Mouse (Mus musculus): ENCODE results near the gene 2310030G06Rik.

Gene 2310030G06Rik

DNA sequence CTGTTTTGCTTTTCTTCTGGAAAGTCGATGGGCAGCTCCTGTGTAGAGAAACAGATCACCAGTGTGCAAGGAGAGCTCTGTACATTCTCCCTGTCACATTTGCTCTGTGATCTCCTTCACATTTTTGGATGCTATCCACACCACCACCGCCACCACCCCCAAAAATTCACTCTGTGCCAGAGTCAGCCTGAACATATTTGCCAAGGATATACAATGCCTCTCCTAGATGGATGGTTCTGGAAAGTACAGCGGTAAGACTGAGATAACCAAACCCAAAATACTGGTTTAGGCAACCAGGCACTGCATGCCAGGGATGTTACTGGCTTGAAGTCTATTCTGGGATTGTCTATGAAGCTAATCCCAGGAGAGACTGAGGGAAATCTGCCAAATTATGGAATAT lies 4.1 kb downstream of the 2310030G06Rik start:
- no peak for DNase-seq (ENCODE audit: low spot score)

DNA sequence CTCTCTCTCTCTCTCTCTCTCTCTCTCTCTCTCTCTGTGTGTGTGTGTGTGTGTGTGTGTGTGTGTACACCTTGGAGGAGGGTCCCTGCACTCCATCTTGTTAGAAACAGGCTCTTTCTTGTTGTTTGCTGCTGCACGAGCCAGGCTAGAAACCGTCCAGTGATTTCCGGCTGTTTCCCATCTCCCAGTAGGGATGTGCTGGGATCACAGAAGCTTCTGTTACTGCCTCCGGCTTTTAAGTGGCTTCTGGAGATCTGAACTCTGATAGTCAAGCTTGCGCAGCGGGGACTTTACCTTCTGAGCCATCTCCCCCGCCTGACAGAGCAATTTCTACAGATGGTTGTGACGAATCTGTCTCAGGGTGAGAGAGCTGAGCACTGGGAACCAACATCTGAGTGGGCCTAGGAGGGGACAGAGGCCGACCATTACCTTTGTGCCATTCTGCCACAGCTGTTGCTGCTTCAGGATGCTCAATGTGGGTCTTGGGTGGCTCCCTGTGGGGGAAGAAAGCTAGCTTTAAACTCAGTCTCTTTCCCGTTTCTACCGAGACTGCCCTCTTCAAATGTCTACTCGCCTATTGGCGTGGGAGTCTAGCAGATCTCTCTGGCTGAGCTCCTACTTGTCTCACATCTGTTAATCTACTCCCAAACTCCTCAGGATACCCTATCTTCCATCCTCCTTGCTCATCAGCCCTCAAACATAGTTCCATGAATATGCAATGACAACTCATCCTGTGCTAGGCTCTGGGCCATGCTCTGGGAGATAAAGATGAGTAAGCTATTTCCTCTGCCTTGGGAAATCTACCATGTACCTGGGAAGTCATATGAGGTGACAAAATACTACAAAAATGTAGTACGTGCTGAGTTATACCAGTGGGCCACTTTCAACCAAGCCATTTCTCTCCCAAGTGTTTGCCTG lies 5.2 kb downstream of the 2310030G06Rik start:
- no peak for DNase-seq (ENCODE audit: low spot score)

DNA sequence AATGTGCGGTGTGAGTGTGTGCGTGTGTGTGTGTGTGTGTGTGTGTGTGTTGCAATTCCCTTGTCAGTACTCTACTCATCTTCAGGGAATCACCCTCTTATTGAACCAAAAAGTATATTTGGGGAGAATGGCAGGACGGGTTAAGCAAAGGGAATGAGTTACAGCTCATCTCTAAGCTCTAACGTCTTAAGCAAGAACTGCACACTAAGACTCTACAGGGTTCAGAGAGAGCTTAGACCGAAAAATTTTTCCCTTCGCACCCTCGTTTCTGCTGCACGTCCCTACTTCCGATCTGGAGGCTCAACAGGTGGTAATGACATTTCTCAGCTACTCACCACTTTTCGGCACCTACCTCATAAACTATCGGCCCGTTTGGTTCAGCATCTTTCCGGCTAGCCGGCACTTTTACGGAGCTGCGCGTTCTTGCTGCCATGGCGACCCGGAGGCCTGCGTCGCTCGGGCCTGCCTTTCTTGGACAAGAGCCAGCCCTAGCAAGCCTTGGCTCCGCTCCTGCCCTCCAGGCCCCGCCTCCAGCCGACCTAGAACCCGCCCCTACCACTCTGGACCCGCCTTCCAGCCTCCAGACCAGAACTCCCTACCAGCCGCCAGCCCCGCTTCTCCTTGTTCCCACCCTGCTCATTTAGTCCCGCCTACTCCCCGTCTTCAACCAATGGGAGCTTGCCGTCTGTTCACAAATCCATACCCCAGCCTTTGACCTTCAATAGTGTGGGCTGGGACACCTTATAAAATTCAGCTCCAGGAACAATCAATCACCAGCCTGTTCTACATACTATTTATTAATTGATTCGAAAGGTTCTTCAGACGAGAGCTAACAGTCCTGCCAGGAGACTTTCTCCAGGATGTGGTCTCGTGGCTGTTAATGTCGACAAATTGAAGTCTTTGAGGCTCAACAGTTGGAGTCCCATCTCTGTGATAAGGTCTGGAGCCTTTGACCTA lies 7.1 kb downstream of the 2310030G06Rik start, which contains the start of gene Dixdc1:
Dixdc1 (minus strand) TSS at position 604 of the 957 bp plus-strand sequence.
- peak; percentile 96 for DNase-seq (ENCODE audit: low spot score)

DNA sequence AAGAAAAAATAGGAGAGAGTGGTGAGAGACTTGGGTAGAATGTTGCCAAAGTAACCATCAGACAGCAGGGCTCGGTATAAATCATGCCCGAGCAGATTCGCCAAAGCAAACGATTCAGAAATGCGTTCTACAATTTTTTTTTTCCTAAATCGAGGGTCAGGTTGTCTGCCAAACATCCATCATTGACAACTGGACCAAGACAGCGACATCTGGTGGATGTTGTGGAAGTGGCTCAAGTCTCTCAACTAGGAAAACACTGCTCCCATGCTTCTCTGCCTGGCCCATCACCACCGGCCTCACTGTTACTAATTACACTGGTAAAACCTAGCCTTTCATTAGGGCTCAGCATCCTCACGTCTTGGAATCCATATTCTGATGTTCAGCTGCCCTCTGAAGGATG lies 11.3 kb downstream of the 2310030G06Rik start:
- peak; percentile 84 for DNase-seq (ENCODE audit: low spot score)

DNA sequence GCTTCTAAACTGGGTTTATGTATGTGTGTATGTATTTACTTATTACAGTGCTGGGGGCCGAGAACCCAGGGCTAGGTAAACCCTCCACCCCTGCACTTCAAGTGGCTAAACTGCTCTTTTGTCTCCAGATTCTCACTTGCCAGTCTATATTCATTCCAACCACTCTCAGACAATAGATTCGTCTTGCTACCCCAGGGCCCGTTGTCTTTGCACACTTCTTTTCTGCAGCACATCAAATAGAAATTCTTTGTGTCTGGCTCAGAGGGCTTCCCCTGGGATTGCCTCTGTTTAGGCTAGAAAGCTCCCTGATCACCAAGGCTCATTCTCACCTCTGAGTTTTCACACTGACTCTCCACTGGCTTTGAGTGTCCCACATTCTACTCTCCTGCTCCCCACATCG lies 13.8 kb downstream of the 2310030G06Rik start:
- DNase-seq (ENCODE audit: low spot score), result peak; percentile 53

DNA sequence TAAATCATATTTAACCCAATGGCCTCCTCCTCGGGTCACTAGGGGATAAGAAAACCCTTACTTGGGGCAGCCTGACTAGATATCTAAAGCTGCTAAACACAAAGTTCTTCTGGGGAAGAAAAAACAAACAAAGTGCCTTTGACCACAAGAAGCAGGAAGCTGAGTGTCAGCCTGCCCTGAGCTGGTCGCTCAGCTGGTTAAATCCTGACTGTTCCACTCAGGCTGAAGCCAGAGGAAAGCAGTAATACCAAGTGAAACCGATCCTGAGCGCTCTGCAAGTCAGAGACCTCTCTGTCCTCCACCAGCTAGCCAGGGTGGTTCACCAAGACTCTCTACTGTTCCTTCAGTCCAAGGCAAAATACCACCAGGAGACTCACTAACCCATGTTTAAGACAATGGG lies 16.7 kb downstream of the 2310030G06Rik start:
- DNase-seq (ENCODE audit: low spot score), result no peak

DNA sequence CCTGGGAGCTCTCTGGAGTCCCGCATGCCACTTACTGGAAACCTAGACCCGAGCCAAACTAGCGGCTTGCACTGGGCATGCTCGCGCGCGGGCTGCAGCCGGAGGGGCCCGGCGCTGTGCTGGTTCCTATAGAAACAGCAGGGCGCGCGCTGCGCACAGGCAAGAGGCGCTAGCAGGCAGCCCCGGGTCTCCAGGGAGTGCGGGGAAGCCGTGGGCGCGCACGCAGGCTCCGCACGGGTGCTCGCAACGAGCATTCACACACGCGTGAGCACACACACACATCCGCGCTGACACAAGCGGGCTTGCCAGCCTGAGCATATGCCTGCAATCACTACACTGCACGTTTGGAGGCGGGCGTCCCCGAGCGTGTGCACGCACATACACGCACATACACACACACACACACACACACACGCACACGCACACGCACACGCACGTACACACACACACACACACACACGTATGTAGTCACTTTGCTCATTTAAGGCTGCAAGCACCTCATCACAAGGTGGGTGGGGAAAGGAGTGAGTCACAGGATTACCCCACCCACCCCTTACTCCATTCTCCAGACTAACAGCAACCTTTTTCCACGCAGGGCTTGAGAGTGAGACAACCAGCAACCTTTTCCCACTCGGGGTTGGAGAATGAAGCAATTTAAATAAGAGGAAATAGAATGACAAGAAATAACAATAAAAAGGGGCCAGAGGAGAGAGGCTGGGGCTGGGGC lies 18.2 kb downstream of the 2310030G06Rik start:
- peak; percentile 89 for DNase-seq (ENCODE audit: low spot score)

DNA sequence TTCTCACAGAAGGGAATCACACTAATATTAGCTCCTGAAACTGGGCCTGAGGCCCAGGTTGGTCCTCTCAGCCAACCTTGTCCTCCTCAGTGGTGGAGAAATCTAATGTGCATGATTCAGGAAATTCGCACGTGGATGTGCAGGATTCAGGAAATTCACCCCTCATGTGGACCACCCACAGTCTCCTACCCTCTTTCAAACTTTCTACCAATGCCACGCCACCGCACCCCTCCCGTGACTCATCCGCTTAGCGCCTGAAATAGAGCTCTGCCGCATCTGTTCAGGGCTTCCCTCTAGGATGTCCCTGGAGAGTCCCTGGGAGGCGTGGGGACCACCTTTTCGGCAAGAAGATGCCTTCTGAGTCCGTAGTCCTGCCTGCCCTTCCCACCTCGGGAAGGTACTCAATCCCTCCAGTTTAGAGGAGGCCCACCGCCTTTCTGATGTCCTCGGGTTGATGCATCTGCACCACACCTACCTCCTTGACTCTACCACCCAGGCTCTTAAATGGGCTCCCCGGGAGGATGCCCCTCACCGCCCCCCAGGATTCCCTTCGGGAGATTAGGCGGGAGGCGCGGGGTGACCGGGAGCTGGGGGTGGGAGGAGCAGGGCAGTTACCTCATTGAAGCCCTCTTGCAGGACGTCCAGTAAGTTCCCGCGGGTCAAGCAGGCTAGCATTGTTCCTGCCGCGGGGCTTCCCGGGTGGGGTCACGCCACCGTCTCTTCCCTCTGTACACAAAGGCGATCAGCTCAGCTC lies 19.0 kb downstream of the 2310030G06Rik start:
- peak; percentile 66 for DNase-seq (ENCODE audit: low spot score)

DNA sequence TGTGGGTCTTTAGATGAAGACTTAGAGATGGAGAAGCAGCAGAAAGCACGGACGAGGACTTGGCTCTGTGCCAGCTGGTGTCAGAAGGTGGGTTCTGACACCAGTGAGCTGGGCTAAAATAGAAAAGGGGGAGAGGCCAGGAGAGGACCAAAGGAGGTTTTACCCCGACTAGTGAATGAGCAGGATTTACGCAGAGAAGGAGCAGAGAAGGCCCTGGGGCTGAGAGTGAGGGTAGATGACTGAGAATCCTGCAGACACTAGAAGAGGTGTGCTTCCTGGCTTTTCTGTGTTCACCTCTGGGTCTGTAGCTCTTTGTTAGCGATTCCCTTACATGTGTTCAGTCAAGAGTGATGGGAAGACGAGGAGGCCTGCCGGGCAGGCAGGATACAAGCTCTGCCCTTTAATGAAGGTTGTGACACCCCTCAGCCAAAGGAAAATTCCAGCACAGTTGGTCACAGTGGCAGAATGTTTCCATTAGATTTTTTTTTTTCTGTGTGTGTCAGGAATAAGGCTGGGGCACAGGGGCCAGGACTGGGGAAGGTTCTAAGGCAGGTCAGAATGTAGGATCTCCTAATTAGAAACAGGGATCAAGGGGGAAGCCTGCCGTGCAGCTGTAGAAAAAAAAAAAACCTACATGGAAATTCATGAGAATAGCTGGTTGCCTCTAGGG lies 20.3 kb downstream of the 2310030G06Rik start:
- peak; percentile 55 for DNase-seq (ENCODE audit: low spot score)

DNA sequence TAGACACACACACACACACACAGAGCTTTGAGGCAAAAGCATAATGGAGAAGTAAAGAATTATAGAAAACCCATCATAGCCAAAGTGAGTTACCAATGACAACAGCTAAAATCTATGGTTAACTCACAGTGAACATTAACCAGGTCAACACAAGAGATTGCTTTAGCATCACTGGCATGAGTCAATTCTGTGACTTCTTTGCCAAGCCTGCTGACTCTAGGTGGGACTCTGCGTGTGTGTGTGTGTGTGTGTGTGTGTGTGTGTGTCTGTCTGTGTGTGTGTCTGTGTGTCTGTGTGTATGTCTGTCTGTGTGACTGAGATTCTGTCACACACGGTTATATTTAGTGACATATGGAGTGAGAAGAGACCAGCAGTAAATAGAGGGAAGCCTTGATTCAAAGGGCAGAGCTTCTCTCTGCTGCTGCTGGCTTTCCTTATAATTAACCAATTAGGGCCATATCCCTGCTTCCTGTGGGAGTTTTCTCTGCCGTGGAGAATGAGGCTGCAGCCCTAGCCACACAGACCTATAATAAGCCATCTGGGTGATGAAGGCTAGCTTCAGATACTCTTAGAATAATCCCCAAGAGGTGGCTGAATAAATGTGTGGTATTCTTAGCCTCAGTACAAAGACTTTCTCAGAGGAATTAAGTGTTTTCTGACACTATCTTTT lies 21.5 kb downstream of the 2310030G06Rik start:
- DNase-seq (ENCODE audit: low spot score), result no peak

DNA sequence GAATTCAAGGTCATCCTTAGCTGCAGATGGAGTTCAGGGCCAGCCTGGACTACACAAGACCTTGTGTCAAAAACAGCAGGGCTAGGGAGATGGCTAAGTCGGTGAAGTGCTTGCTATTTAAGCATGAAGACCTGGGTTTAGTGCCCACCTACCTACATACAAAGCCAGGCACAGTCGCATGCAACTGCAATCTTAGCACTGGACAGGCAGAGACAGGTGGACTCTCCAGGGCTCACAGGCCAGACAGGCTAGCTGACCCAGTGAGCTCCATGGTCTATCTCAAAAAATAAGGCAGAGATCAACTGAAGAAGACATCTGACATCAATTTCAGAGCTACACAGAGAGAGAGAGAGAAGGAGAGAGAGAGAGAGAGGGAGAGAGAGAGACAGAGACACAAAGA lies 22.2 kb downstream of the 2310030G06Rik start:
- DNase-seq (ENCODE audit: low spot score), result no peak

DNA sequence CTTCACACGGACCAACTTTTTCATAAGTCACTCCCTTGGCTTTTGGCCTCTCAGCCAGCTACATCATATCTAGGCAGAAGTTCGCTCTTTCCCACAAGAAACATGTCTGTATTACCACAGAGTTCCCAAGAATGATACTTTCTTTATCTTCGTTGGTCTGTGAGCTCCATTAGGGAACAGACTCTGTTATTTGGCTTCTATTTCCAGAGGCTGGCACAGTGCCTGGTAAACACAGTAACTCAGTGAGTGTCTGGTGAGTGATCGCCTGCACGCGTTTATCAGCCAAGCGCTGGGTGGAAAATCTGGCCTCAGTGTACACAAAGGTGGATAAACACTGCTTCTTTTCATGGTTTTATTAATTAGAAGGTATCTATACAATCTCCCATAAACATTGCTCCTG lies 22.9 kb downstream of the 2310030G06Rik start:
- no peak for DNase-seq (ENCODE audit: low spot score)

DNA sequence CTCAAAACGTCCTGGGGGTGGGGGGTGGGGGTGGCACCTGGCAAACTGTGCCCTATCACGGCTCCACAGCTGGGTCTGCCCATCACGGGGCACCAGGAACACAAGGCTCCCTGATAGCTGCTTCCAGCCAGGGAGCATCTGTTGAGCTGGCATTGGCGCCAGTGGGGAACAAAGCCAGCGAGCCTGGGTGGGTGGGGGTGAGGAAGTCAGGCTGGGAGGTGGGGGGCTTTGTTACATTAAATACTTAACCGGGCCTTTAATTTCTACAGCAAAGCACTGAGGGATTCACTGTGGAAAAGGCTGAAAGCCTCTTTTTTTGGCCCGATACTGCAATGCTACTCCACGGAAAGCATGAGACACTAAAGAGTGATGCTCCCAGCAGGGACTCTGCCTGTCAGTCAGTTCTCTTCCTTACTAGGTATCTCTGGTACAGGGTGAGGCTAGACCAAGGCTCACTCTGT lies 23.9 kb downstream of the 2310030G06Rik start:
- DNase-seq (ENCODE audit: low spot score), result no peak

DNA sequence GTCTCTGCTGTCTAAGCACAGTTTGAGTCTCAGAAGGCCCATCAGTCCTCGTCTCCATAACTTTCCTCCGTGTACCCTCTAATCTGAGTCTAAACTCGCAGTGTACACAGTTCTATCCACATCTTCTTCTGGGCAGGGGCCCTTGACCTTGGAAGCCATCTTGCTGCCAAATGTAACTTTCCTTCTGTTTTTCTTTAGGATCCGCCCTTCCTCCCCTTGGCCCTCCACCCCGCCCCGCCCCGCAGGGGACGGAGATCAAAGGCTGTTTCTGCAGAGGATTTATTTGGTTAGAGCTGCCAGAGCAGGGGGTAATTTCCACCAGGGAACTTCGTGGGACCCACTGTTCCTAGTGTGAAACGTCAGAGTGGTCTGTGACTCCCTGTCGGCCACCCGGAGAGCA lies 25.3 kb downstream of the 2310030G06Rik start:
- no peak for DNase-seq (ENCODE audit: low spot score)

DNA sequence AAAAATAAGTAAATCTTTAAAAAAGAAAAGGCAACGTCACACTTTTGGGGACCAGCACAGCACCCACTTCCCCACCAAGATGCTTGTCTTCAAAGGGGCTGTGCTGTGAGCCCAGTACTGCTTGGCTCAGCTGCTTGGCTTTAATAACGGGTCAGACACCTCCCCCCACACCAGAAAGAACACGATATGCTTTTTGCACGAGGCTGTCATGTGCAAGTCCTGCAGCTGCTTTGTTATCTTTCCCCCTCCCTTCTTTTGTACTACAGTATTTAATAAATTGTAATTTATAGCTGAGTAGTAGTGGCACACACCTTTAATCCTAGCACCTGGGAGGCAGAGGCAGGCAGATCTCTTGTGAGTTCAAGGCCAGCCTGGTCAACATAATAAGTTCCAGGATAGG lies 27.5 kb downstream of the 2310030G06Rik start:
- DNase-seq (ENCODE audit: low spot score), result no peak

DNA sequence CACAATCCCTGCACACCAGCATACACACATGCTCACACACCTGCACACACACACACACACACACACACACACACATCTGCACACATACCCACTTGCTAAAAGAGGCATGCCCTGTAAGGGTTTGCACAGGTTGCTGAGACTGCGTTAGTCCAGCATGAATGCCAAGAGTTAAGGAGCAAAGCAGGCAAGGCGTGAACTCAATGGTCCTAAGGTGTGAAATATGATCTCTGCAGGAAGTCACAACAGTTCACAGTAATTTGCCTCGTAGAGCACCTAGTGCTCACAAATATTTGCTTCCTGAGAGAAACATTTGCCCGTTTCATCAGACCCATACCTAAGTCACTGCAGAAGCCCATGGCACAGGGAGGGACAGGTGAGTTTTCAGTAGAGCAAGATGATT lies 32.1 kb downstream of the 2310030G06Rik start:
- DNase-seq (ENCODE audit: low spot score), result no peak

DNA sequence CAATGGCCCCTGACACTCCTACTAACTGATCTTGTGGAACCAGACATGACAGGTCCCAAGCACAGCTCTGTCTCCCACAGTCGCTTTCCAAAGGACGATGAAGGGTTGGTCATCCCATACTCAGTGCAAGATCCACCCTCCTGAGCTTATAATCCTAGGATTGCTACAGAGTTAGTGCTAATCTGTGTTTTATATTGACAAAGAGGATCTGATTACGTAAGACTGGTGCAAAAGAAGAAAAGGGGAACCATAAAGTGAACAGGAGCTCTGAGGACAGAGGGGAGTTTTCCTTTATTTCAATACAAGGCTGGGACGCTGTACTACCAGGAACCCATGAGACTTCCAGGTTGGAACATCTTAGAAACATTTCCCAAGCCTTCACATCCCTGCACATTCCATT lies 35.0 kb downstream of the 2310030G06Rik start:
- no peak for DNase-seq (ENCODE audit: low spot score)

DNA sequence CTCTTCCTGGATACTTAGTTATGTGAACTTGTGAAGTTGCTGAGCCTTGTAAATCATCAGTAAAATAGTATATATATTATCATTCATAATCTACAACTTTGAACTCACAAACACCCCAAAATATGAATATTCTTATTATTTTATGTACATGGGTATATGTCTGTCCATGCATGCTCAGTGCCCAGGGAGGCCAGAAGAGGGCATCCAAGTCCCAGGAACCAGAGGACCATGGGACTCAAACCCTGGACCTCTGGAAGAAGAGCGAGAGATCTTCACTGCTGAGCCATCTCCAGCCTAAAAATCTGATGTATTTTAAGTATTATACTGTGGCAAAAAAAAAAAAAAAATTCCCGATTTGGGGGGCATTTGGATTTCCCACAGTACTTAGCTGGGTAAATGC lies 37.2 kb downstream of the 2310030G06Rik start:
- peak; percentile 69 for DNase-seq (ENCODE audit: low spot score)

DNA sequence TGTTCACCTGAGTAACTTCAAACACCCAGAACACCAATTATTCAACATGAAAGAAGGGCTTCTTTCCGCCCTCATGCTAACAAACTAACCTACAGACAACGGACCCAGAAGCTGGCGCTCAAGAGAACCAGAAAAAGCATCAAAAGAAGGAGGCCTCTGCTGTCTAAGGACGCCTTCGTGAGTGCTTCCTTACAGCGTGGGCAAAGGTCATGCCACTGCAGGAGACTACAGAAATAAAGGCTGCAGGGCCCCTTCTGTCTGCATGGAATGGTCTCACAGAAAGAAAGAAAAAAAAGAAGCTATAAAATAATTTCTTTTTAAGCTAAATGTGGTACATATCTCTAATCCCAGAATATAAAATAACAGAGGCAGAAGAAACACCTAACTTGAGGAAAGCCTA lies 41.4 kb downstream of the 2310030G06Rik start:
- no peak for DNase-seq (ENCODE audit: low spot score)

All from embryo, embryonic 10.5 days (tissue).